Mouse (Mus musculus) kidney, postnatal 0 days (tissue): ENCODE results near the gene Gm10553. TPM values are rescaled to one million over a fixed set of nuclear protein-coding genes. Genes with fewer than 3 reads are reported as not detected.
"Not testable (repeated sequence)": the region's sequence is repeated elsewhere in the genome, so short reads cannot be mapped to it uniquely, and the experiment has no call there.

Experiments used
- ATAC-seq: fragments of 200-750 bp; cut with Nextera tagmentation; replicated peaks from 2 replicates; pipeline ENCODE4 v1.8.0; 2017; ENCODE audit warnings: low read depth, moderate number of reproducible peaks, moderate TSS enrichment, moderate library complexity; ENCODE audit not compliant: low FRiP score
- DNase-seq: peaks from one replicate; pipeline ENCODE4 v3.0.0-alpha.2; 2016; ENCODE audit warnings: low spot score
- H3K27ac ChIP-seq: fragments of 300-500 bp; sonication (generic); 2 replicates; pipeline ENCODE4 v1.5.1; 2014; ENCODE audit warnings: mild to moderate bottlenecking
- H3K27me3 ChIP-seq: fragments of 300-500 bp; sonication (generic); 2 replicates; pipeline ENCODE4 v1.6.1; 2014; ENCODE audit warnings: low read length, mixed read lengths; ENCODE audit not compliant: insufficient read depth
- H3K36me3 ChIP-seq: fragments of 300-500 bp; sonication (generic); 2 replicates; pipeline ENCODE4 v1.6.1; 2014; ENCODE audit warnings: low read length, mixed read lengths; ENCODE audit not compliant: insufficient read depth
- H3K4me1 ChIP-seq: fragments of 300-500 bp; sonication (generic); replicated peaks from 2 replicates; pipeline ENCODE4 v1.6.1; 2014; ENCODE audit warnings: antibody characterized with exemption, low read length, mixed read lengths; ENCODE audit not compliant: insufficient read depth
- H3K4me2 ChIP-seq: fragments of 300-500 bp; sonication (generic); 2 replicates; pipeline ENCODE4 v1.6.1; 2014; ENCODE audit warnings: mild to moderate bottlenecking, low read length, moderate library complexity, mixed read lengths
- H3K4me3 ChIP-seq: fragments of 300-500 bp; sonication (generic); replicated peaks from 2 replicates; pipeline ENCODE4 v1.5.1; 2014; ENCODE audit warnings: low read depth, low read length
- H3K9ac ChIP-seq: fragments of 300-500 bp; sonication (generic); 2 replicates; pipeline ENCODE4 v1.6.1; 2014; ENCODE audit warnings: low read depth, low read length
- H3K9me3 ChIP-seq: fragments of 300-500 bp; sonication (generic); replicated peaks from 2 replicates; pipeline ENCODE4 v1.6.1; 2016; ENCODE audit warnings: low read length, inconsistent platforms, mixed read lengths
- WGBS: fragments of 180-500 bp; shearing (Covaris S2); extraction: QIAGEN DNeasy Blood & Tissue Kit; methylation state at CpG from one replicate; pipeline ENCODE4 v1.1.7; 2014; 5-methylcytosine and 5-hydroxymethylcytosine counted together
- polyA plus RNA-seq: library from polyadenylated mRNA; unstranded; fragments of >200 nt; fragmentation: Nextera tagmentation; extraction: Ambion mirVana; gene quantifications from 2 replicates; pipeline ENCODE4 v1.2.1, GENCODE M21; 2015

Gene Gm10553
- polyA plus RNA-seq, 1 experiment from 2014 or later, result not detected

DNA sequence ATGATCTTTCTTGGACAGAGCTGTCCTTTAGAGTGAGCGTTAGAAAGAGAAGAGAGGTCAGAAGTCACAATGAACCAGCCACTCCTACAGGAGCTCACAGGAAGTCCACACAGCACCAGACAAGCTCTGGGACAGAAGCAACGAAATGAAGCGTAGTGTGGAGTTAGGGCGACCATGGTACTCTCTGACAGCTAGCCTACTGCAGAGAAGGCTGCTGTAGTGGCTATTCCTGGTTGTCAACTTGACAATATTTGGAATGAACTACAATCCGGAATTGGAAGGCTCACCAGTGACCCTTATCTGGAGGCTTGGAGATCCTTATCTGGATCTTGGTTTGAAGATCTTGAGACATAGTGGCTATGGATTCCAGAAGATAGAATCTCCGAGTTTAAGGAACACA is 6.0 kb downstream of the Gm10553 start:
- not testable (repeated sequence) for ATAC-seq, H3K9me3 ChIP-seq, H3K27ac ChIP-seq, H3K36me3 ChIP-seq, DNase-seq, H3K4me1 ChIP-seq, H3K4me3 ChIP-seq, H3K9ac ChIP-seq, H3K4me2 ChIP-seq, H3K27me3 ChIP-seq
- WGBS, result 73% methylated on average over 5 of the region's 6 CpGs

GRCm38 (mm10) chr1:85109753-85110152 is 9.8 kb downstream of the Gm10553 start, which contains the start of gene A530032D15Rik:
Gene A530032D15Rik (minus strand): TSS chr1:85109853.
- not testable (repeated sequence) for ATAC-seq, H3K9me3 ChIP-seq, H3K36me3 ChIP-seq, H3K27ac ChIP-seq, H3K4me1 ChIP-seq, H3K9ac ChIP-seq, DNase-seq, H3K27me3 ChIP-seq, H3K4me2 ChIP-seq, H3K4me3 ChIP-seq
- WGBS, result no CpG with 5 or more reads among the region's 7 CpGs

GRCm38 (mm10) chr1:85110876-85111275 is 10.9 kb downstream of the Gm10553 start:
- not testable (repeated sequence) for H3K9ac ChIP-seq
- 86% methylated on average over 2 of the region's 3 CpGs for WGBS

DNA sequence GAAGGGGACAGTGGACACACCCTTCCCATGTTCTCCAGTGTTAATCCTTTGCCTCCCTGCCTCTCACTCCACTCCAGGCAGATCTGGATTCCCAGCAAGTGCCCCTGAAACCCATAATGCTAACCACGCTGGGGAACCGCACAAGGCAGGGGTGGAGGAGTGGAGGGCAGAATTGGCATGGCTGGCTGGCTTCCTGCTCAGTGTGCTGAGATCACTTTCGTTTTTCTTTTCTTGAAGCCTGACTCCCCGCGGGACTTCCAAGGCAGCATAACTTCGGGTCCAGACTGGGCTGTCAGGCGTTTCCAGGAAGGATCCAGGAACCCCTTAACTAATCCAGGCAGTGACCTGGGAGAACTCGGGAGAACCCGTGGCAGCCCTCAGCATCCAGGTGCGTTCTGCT is 11.6 kb downstream of the Gm10553 start:
- not testable (repeated sequence) for H3K36me3 ChIP-seq, H3K4me3 ChIP-seq, H3K4me2 ChIP-seq, DNase-seq, H3K9me3 ChIP-seq, H3K4me1 ChIP-seq, H3K27ac ChIP-seq, ATAC-seq, H3K27me3 ChIP-seq, H3K9ac ChIP-seq
- WGBS, result 59% methylated on average over 9 of the region's 10 CpGs

More at GRCm38 (mm10) chr1:85110876-85111275, 10.9 kb downstream of the Gm10553 start:
- H3K9me3 ChIP-seq, DNase-seq, ATAC-seq, H3K27me3 ChIP-seq, H3K4me3 ChIP-seq, H3K4me2 ChIP-seq, H3K27ac ChIP-seq, H3K36me3 ChIP-seq, H3K4me1 ChIP-seq: not testable (repeated sequence)

- DNase-seq, H3K36me3 ChIP-seq, H3K27me3 ChIP-seq, H3K4me3 ChIP-seq, H3K27ac ChIP-seq, ATAC-seq, H3K9me3 ChIP-seq, H3K9ac ChIP-seq, H3K4me1 ChIP-seq, H3K4me2 ChIP-seq: not testable (repeated sequence)
- 85% methylated on average over 7 of the region's 7 CpGs for WGBS
These were observed 12.3 kb downstream of the Gm10553 start for GRCm38 (mm10) chr1:85112266-85112665.

DNA sequence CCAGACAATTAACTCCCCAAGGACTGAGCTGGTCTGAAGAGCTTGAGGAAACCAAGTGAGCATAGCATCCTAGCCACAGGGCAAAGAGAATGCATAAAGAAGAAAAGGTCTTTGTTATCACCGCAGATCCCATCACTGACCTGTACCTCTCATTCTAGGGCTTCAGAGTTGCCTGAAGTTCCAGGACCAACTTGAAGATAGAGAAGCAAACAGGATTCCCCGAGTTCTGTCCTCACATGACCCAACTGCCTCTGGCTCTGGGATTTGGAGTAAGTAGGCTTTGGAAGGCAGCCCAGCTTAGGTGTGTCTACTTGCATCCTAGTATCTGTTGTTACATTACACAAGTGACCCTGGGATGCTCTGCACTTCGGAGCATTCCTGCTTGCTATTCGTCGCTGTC is 12.9 kb downstream of the Gm10553 start:
- not testable (repeated sequence) for H3K4me1 ChIP-seq, H3K4me3 ChIP-seq, H3K36me3 ChIP-seq, H3K4me2 ChIP-seq, DNase-seq, H3K9ac ChIP-seq, H3K27me3 ChIP-seq, H3K9me3 ChIP-seq, ATAC-seq, H3K27ac ChIP-seq
- 72% methylated on average over 2 of the region's 5 CpGs for WGBS

- not testable (repeated sequence) for H3K9me3 ChIP-seq, H3K9ac ChIP-seq, H3K4me1 ChIP-seq, H3K4me2 ChIP-seq, H3K36me3 ChIP-seq, H3K27me3 ChIP-seq, H3K27ac ChIP-seq, DNase-seq, H3K4me3 ChIP-seq
- peak; percentile 59 for ATAC-seq
- 75% methylated on average over 3 of the region's 3 CpGs for WGBS
These were observed 14.1 kb downstream of the Gm10553 start for GRCm38 (mm10) chr1:85114078-85114477.
